Mouse (Mus musculus) heart, embryonic 11.5 days (tissue): Measurements from ENCODE around the gene Phf23. TPM values are rescaled to one million over a fixed set of nuclear protein-coding genes. Genes with fewer than 3 reads are reported as not detected.
"Not testable (repeated sequence)": the region's sequence is repeated elsewhere in the genome, so short reads cannot be mapped to it uniquely, and the experiment has no call there.

Experiments used
- ATAC-seq: fragments of 200-750 bp; cut with Nextera tagmentation; replicated peaks from 2 replicates; pipeline ENCODE4 v1.8.0; 2017; ENCODE audit warnings: moderate library complexity; ENCODE audit not compliant: insufficient number of reproducible peaks, low FRiP score, low TSS enrichment
- H3K27ac ChIP-seq: fragments of 300-500 bp; sonication (generic); 2 replicates; pipeline ENCODE4 v1.5.1; 2014; ENCODE audit warnings: mild to moderate bottlenecking, low read depth, low read length
- H3K27me3 ChIP-seq: fragments of 300-500 bp; sonication (generic); 2 replicates; pipeline ENCODE4 v1.6.1; 2014; ENCODE audit warnings: mild to moderate bottlenecking, low read length, mixed read lengths; ENCODE audit not compliant: control insufficient read depth, insufficient read depth
- H3K36me3 ChIP-seq: fragments of 300-500 bp; sonication (generic); 2 replicates; pipeline ENCODE4 v1.6.1; 2014; ENCODE audit warnings: mild to moderate bottlenecking, low read length, moderate library complexity, mixed read lengths; ENCODE audit not compliant: control insufficient read depth, insufficient read depth
- H3K4me1 ChIP-seq: fragments of 300-500 bp; sonication (generic); 2 replicates; pipeline ENCODE4 v1.6.1; 2014; ENCODE audit warnings: low read length; ENCODE audit not compliant: control insufficient read depth, insufficient read depth
- H3K4me2 ChIP-seq: fragments of 300-500 bp; sonication (generic); 2 replicates; pipeline ENCODE4 v1.6.1; 2014; ENCODE audit warnings: mild to moderate bottlenecking, moderate library complexity
- H3K4me3 ChIP-seq: fragments of 300-500 bp; sonication (generic); 2 replicates; pipeline ENCODE4 v1.5.1; 2014; ENCODE audit warnings: low read depth, low read length
- H3K9ac ChIP-seq: fragments of 300-500 bp; sonication (generic); 2 replicates; pipeline ENCODE4 v1.6.1; 2014; ENCODE audit warnings: mild to moderate bottlenecking, low read depth, low read length, moderate library complexity
- H3K9me3 ChIP-seq: fragments of 300-500 bp; sonication (generic); replicated peaks from 2 replicates; pipeline ENCODE4 v1.6.1; 2016; ENCODE audit warnings: low read length; ENCODE audit not compliant: control insufficient read depth
- whole genome bisulfite sequencing: fragments of 180-500 bp; shearing (Covaris S2); extraction: QIAGEN DNeasy Blood & Tissue Kit; methylation state at CpG from one replicate; pipeline ENCODE4 v1.1.7; 2014; ENCODE audit not compliant: insufficient replicate concordance; 5-methylcytosine and 5-hydroxymethylcytosine counted together
- polyA plus RNA-seq: library from polyadenylated mRNA; unstranded; fragments of >200 nt; fragmentation: Nextera tagmentation; extraction: Ambion mirVana; gene quantifications from 2 replicates; pipeline ENCODE4 v1.2.1, GENCODE M21; 2014

Phf23 gene
- polyA plus RNA-seq, 1 experiment from 2014 or later, result 29.9 TPM

GRCm38 (mm10) chr11:69953267-69953915 lies 42.2 kb upstream of the Phf23 start:
- Histone ChIP-seq H3K4me2 (no peak overlapping the region), H3K4me3 (no peak overlapping the region), H3K27me3 (0 out of 2 replicates have a peak, but pooled peaks cover 3% of the 10 kb centered on the region), H3K27ac (no peak overlapping the region), H3K36me3 (no peaks in the 10 kb centered on the region), H3K9ac (no peak overlapping the region), H3K4me1 (peaks cover 4% of the 10 kb centered on the region; the same call in 1 of the 2 replicates), H3K9me3 (no peaks in the 10 kb centered on the region)
- no peak for ATAC-seq
- 40% methylated on average over 11 of the region's 11 CpGs for WGBS

- H3K4me1 ChIP-seq, H3K9me3 ChIP-seq, ATAC-seq, H3K27ac ChIP-seq, H3K36me3 ChIP-seq, H3K9ac ChIP-seq, H3K4me2 ChIP-seq, H3K4me3 ChIP-seq: not testable (repeated sequence)
- WGBS, result 79% methylated on average over 4 of the region's 4 CpGs
- peaks cover 11% of the 10 kb centered on the region for H3K27me3 ChIP-seq
Observed at GRCm38 (mm10) chr11:69955618-69956017, 40.0 kb upstream of the Phf23 start.

GRCm38 (mm10) chr11:69956218-69956617 lies 39.4 kb upstream of the Phf23 start:
- Histone ChIP-seq H3K36me3 (no peaks in the 10 kb centered on the region), H3K9me3 (no peaks in the 10 kb centered on the region), H3K27me3 (peaks cover 11% of the 10 kb centered on the region), H3K4me3 (no peak overlapping the region), H3K9ac (no peak overlapping the region), H3K4me2 (no peak overlapping the region), H3K4me1 (no peaks in the 10 kb centered on the region), H3K27ac (no peak overlapping the region)
- no peak for ATAC-seq
- 64% methylated on average over 1 of the region's 1 CpGs for WGBS

GRCm38 (mm10) chr11:69960616-69961015 lies 35.0 kb upstream of the Phf23 start:
- H3K27me3 ChIP-seq, result peaks cover 51% of the 10 kb centered on the region
- H3K9me3 ChIP-seq, result no peaks in the 10 kb centered on the region
- WGBS, result 24% methylated on average over 5 of the region's 5 CpGs
- H3K4me2 ChIP-seq, result no peak overlapping the region
- no peak overlapping the region for H3K9ac ChIP-seq
- ATAC-seq, result no peak
- no peaks in the 10 kb centered on the region for H3K4me1 ChIP-seq
- no peaks in the 10 kb centered on the region for H3K36me3 ChIP-seq
- no peak overlapping the region for H3K27ac ChIP-seq
- H3K4me3 ChIP-seq, result no peak overlapping the region

- no peaks in the 10 kb centered on the region for H3K36me3 ChIP-seq
- no peaks in the 10 kb centered on the region for H3K9me3 ChIP-seq
- H3K4me3 ChIP-seq, result no peak overlapping the region
- ATAC-seq, result no peak
- H3K4me2 ChIP-seq, result no peak overlapping the region
- peaks cover 9% of the 10 kb centered on the region for H3K4me1 ChIP-seq
- WGBS, result 36% methylated on average over 5 of the region's 5 CpGs
- H3K27ac ChIP-seq, result no peak overlapping the region
- peaks cover 63% of the 10 kb centered on the region for H3K27me3 ChIP-seq
- H3K9ac ChIP-seq, result no peak overlapping the region
Observed at GRCm38 (mm10) chr11:69961841-69962240, 33.7 kb upstream of the Phf23 start.

GRCm38 (mm10) chr11:69964650-69965270 lies 30.8 kb upstream of the Phf23 start, which contains the start of gene Cldn7:
Cldn7 (plus strand) TSS chr11:69964779.
- WGBS, result 10% methylated on average over 24 of the region's 24 CpGs
- Histone ChIP-seq H3K9ac (no peak within 1 kb of the TSS), H3K4me1 (peaks cover 10% of the 10 kb centered on the region), H3K27me3 (peaks cover 62% of the 10 kb centered on the region), H3K9me3 (no peaks in the 10 kb centered on the region), H3K27ac (no peak within 1 kb of the TSS), H3K4me2 (peak within 1 kb of the TSS; percentile 44), H3K36me3 (no peaks in the 10 kb centered on the region), H3K4me3 (peak within 1 kb of the TSS; percentile 33)
- ATAC-seq, result no peak

- Histone ChIP-seq H3K4me3 (peak overlapping the region; percentile 33), H3K36me3 (peaks cover 6% of the 10 kb centered on the region), H3K9me3 (no peaks in the 10 kb centered on the region), H3K9ac (no peak overlapping the region; the same call in 1 of the 2 replicates), H3K4me2 (peak overlapping the region; percentile 73), H3K4me1 (peaks cover 10% of the 10 kb centered on the region), H3K27ac (no peak overlapping the region), H3K27me3 (peaks cover 59% of the 10 kb centered on the region)
- 3% methylated on average over 49 of the region's 49 CpGs for WGBS
- ATAC-seq, result no peak
Observed at GRCm38 (mm10) chr11:69965271-69966005, 30.1 kb upstream of the Phf23 start.

GRCm38 (mm10) chr11:69966006-69966859 lies 29.3 kb upstream of the Phf23 start:
- peak overlapping the region; percentile 73 for H3K4me2 ChIP-seq
- H3K27me3 ChIP-seq, result peaks cover 59% of the 10 kb centered on the region
- peak overlapping the region; percentile 56 for H3K9ac ChIP-seq
- WGBS, result 2% methylated on average over 59 of the region's 59 CpGs
- H3K36me3 ChIP-seq, result peaks cover 8% of the 10 kb centered on the region
- H3K27ac ChIP-seq, result no peak overlapping the region
- H3K9me3 ChIP-seq, result no peaks in the 10 kb centered on the region
- peaks cover 10% of the 10 kb centered on the region for H3K4me1 ChIP-seq
- ATAC-seq, result peak; percentile 50; the same call in 1 of the 2 replicates
- peak overlapping the region; percentile 33 for H3K4me3 ChIP-seq
